Mouse (Mus musculus) megakaryocyte, embryonic 14.5 days (primary cell): Measurements from ENCODE around the gene Hsdl2. TPM values are rescaled to one million over a fixed set of nuclear protein-coding genes. Genes with fewer than 3 reads are reported as not detected.

Experiments
- H3K27me3 ChIP-seq: replicated peaks from 2 replicates; pipeline ENCODE3; 2012; ENCODE audit warnings: inconsistent platforms
- H3K36me3 ChIP-seq: replicated peaks from 2 replicates; pipeline ENCODE3; 2012; ENCODE audit warnings: low read length, inconsistent platforms, mixed read lengths
- H3K4me1 ChIP-seq: 2 replicates; pipeline ENCODE4 v1.6.1; 2012; ENCODE audit warnings: inconsistent platforms
- H3K4me3 ChIP-seq: replicated peaks from 2 replicates; pipeline ENCODE3; 2012; ENCODE audit warnings: moderate library complexity, mild to moderate bottlenecking, inconsistent platforms
- H3K9me3 ChIP-seq: 2 replicates; pipeline ENCODE4 v1.6.1; 2012; ENCODE audit warnings: inconsistent platforms
- FLI1 ChIP-seq: IDR thresholded peaks from 2 replicates; pipeline ENCODE4 v1.6.1; 2012; ENCODE audit warnings: low read length, inconsistent platforms, mixed read lengths
- GATA1 ChIP-seq: IDR thresholded peaks from 3 replicates; pipeline ENCODE4 v1.6.1; 2012; ENCODE audit warnings: mixed read lengths, low read length, inconsistent platforms, borderline replicate concordance
- polyA plus RNA-seq: library from polyadenylated mRNA; stranded (reverse); fragments of >175 nt; gene quantifications from 2 replicates; pipeline ENCODE4 v1.2.3, GENCODE M21; 2012; ENCODE audit warnings: low replicate concordance; ENCODE audit not compliant: insufficient read depth

Hsdl2 gene
- polyA plus RNA-seq, 1 experiment: 2.2 TPM

DNA sequence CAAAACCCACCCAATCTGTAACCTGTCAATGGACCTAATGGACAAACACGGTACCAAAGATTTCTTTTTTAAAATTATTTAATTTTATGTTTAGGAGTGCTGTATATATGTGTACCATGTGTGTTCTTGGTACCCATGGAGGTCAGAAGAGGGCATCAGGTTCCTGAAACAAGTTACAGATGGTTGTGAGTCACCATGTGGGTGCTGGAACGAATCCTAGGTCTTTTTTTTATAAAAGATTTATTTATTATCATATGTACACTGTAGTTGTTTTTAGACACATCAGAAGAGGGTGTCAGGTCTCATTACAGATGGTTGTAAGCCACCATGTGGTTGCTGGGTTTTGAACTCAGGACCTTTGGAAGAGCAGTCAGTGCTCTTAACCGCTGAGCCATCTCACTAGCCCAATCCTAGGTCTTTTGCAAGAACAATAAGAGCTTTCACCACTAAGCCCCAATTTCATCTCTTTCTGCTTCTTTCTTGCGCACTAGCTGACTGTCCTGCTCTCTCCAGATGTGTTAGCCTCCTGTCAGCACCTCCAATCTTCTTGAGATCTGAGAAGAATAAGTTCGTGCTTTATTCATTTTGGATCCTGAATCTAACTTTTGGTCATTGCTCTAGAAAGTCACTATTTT is 38.4 kb downstream of the Hsdl2 start:
- Histone ChIP-seq H3K27me3 (no peaks in the 10 kb centered on the region), H3K36me3 (peaks cover 8% of the 10 kb centered on the region), H3K4me3 (no peak overlapping the region), H3K4me1 (peaks cover 15% of the 10 kb centered on the region), H3K9me3 (peaks cover 6% of the 10 kb centered on the region)
- no peak for TF ChIP-seq GATA1
- no peak for TF ChIP-seq FLI1

DNA sequence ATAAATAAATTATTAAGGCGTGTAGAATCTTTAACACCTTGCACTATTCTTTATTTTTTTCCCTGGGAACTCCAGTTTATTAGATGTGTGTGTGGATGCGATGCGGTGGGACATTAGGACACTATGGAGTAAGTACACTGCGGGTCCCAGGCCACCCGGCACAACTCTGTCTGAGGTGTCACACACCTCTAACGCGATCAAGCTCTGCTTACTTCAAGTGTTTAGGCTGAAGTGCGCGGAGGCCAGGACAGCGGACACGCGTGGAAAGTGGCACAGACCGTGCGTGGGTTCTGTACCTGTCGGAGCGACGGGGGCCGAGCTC is 44.3 kb downstream of the Hsdl2 start:
- H3K27me3 ChIP-seq: no peaks in the 10 kb centered on the region
- H3K4me3 ChIP-seq: peak overlapping the region; percentile 96
- H3K4me1 ChIP-seq: peaks cover 36% of the 10 kb centered on the region
- peaks cover 5% of the 10 kb centered on the region for H3K36me3 ChIP-seq
- H3K9me3 ChIP-seq: peaks cover 6% of the 10 kb centered on the region
- TF ChIP-seq FLI1: no peak
- TF ChIP-seq GATA1: no peak

DNA sequence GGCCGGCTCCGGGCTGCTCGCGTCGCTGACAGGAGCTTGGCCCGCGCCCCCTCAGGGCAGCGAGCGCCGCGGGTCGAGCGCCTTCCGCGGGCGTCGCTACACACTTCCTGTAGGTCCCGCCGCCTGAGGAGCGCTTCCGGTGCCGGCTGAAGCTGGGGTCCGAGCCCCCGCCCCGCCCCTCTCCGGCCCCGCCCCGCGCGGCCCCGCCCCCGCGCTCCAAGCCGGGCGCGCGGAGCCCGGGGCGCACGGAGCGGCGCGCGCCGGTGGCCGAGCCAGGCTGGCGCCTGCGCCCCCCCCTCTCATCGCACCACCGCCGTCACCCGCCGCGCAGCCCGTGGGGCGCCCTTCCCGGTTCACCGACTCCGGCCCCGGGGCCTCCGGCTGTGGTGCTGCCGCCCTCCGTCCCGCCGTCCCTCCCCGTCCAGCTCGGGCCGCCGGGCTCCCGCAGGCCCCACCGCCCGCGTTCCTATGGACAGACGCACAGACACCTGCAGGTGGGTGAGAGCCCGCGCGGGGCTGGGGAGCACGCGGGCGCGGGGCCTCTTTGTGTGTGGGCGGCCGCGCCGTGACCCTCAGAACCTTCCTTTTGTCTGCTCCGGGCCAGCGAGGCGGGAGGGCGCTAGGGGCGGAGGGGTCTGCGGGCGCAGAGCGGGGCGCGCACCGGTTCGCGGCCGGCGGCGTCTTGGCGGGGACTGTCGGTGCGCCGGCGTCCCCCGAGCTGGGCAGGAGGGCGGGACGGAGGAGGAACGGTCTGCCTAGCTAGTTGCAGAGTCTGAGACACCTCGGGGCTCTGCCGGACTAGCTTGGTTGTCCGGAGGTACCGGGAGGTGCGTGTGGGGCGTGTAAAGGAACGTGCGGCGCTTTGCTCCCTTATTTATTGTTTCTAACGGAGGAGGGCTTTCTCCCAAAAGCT is 44.9 kb downstream of the Hsdl2 start, which contains the start of gene E130308A19Rik:
Gene E130308A19Rik, plus strand, starts transcription at position 214 of the 913 bp plus-strand sequence.
- H3K27me3 ChIP-seq: no peaks in the 10 kb centered on the region
- peaks cover 5% of the 10 kb centered on the region for H3K36me3 ChIP-seq
- peaks cover 33% of the 10 kb centered on the region for H3K4me1 ChIP-seq
- TF ChIP-seq GATA1: no peak
- TF ChIP-seq FLI1: no peak
- H3K9me3 ChIP-seq: peaks cover 6% of the 10 kb centered on the region
- H3K4me3 ChIP-seq: peak within 1 kb of the TSS; percentile 96

DNA sequence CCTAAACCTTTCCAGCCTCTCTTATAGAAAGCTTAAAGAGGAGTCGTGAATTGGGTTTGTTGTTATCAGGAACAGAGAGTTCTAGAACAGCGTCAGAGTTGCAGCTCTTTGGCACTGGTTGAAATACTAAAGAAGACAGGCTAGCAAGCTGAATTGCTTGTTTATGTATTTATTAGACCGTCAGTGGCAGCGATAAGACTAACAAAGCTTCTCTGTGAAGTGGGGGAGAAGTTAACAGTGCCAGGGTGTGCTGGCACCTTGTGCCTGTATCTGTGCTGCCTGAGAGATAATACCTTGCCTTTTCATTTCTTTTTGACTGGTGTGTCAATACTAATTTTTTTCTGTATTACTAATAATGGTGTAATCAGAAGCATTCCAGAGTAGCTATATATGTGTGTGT is 46.9 kb downstream of the Hsdl2 start:
- Histone ChIP-seq H3K4me3 (no peak overlapping the region), H3K4me1 (peaks cover 31% of the 10 kb centered on the region), H3K27me3 (no peaks in the 10 kb centered on the region), H3K9me3 (no peaks in the 10 kb centered on the region), H3K36me3 (no peaks in the 10 kb centered on the region)
- TF ChIP-seq FLI1 (no peak), GATA1 (no peak)

DNA sequence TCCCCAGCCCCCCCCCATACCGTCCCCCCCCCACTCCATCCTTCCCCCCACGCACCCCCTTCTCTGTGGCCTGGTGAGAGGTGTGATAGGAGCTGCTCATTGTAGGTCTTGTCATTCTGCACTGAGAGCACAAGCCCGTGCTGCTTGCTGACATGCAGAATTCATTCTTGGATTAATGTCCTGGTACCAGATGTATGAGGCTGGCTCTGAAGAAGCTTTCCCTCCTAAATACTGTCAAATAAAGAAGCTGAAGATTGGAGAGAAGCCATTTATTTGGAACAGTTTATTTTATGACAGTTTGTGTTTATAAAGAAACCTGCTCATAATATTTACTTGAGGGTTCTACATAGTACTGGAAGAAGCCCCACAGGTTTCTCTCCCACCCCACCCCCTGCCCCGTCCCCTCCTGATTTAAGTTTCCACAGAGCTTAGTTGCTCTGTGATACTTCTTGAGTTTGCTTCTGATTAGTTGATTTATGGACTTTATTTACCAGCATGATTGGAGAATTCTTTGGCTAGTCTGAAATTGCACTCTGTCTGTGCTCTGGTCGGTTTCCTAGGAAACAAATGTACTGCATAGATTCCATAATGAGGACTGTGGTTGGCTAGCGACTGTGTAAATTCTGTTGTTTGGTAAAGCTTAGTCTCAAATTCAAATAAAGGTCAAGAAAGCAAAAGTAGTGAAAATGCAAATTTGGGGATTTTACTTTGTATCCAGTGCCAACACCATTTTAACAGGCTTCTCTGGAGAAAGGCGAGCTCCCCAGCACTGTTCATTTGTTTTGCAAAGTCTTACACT is 47.9 kb downstream of the Hsdl2 start:
- H3K4me3 ChIP-seq: no peak overlapping the region
- no peaks in the 10 kb centered on the region for H3K27me3 ChIP-seq
- H3K9me3 ChIP-seq: no peaks in the 10 kb centered on the region
- no peaks in the 10 kb centered on the region for H3K36me3 ChIP-seq
- peaks cover 35% of the 10 kb centered on the region for H3K4me1 ChIP-seq
- TF ChIP-seq FLI1 (no peak), GATA1 (no peak)

DNA sequence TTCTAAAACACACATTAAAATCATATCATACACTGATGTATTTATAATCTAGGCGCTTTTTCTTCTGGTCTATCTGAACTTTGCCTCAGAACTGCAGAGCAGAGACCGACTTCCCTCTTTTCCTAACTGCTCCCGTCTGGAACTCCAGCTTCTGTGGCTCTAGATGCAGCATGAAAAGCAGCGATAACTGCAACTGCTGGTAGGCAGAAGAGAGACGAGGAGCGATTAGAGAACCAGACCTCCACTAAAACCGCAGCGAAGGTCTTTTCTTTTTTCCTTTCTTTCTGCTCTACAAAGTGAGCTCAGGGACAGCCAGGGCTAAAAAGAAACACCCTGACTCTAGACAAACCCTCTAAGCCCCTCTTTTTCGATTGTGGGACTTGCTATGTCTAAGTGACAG is 48.8 kb downstream of the Hsdl2 start:
- Histone ChIP-seq H3K4me3 (peak overlapping the region; percentile 7), H3K9me3 (no peaks in the 10 kb centered on the region), H3K27me3 (no peaks in the 10 kb centered on the region), H3K4me1 (peaks cover 35% of the 10 kb centered on the region), H3K36me3 (no peaks in the 10 kb centered on the region)
- no peak for TF ChIP-seq FLI1
- TF ChIP-seq GATA1: no peak

DNA sequence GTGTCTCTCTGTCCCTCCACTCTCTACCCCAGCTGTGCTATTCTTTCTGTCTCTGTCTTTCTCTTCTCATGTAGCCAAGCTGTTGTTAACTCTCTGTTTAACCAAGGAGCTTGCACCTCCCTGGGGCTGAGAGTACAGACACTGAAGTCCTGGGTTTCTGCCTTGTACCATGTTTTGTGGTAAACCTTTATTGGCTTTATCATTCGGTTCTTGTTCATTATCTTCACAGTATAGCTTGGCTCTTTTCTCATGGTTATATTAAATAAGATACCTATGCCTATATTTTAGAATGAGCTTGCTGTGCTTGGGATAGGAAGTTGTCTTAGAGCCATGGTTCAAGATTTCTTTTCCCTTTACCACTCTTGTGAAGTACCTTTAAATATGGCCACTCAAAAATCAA is 53.2 kb downstream of the Hsdl2 start:
- TF ChIP-seq GATA1 (no peak), FLI1 (no peak)
- Histone ChIP-seq H3K4me1 (peaks cover 46% of the 10 kb centered on the region), H3K9me3 (no peaks in the 10 kb centered on the region), H3K36me3 (no peaks in the 10 kb centered on the region), H3K4me3 (no peak overlapping the region), H3K27me3 (no peaks in the 10 kb centered on the region)

DNA sequence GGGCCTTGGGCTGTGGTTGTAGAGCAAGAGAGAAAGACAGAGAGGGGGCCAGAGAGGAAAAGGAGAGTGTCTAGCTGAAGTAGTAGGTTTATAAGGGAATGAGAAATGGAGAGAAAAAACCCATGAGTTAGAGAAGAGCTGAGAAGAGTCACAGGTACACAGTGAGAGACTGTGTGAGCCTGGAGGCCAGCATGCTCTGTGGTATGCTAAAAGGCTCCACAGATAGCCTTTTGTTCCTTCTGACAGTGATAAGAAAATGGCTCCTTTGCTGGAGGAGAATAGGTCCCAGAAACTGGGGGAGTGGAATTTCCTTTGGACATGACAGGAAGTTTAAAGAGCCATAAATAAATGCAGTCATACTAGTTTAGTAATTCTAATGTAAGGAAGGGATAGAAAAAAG is 57.8 kb downstream of the Hsdl2 start:
- TF ChIP-seq FLI1 (no peak), GATA1 (no peak)
- peaks cover 78% of the 10 kb centered on the region for H3K4me1 ChIP-seq
- H3K4me3 ChIP-seq: no peak overlapping the region
- no peaks in the 10 kb centered on the region for H3K36me3 ChIP-seq
- H3K27me3 ChIP-seq: no peaks in the 10 kb centered on the region
- no peaks in the 10 kb centered on the region for H3K9me3 ChIP-seq

DNA sequence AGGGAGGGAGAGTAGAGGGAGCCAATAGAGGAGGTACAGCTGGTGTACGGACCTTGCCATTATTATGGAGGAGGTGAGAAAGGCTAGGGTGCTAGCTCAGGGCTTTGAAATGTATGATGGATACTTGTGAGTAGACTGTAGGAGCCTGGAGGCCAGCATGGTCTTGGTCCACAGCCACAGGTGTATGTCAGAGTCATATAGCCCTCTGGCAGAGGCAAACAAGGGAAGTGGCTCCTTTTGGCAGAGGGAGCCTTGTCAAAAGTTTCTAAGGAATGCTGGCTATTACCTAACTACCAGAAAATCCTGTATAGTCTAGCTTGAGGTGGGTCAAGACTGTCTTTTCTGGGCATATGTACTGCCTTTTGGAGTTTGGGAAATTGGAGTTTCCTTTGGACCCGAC is 59.4 kb downstream of the Hsdl2 start:
- peaks cover 71% of the 10 kb centered on the region for H3K4me1 ChIP-seq
- H3K27me3 ChIP-seq: no peaks in the 10 kb centered on the region
- H3K4me3 ChIP-seq: no peak overlapping the region
- H3K9me3 ChIP-seq: no peaks in the 10 kb centered on the region
- TF ChIP-seq FLI1: no peak
- TF ChIP-seq GATA1: no peak
- no peaks in the 10 kb centered on the region for H3K36me3 ChIP-seq

DNA sequence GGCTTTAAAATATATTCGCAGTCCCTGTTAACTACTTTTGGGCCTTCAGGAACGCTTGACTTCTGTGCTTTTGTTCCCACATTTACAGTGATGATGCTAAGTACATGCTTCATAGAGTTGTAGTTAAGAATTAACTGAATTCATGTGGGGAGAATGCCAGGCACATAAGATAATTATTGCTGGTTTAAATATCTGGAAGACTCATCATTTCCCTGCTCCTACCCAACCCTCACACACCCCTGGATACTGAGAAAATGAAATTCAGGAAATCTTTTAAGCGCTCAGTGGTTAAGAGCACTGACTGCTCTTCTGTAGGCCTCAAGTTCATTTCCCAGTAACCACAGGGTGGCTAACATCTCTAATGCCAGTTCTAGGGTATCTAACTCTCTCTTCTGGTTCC is 60.7 kb downstream of the Hsdl2 start:
- Histone ChIP-seq H3K27me3 (no peaks in the 10 kb centered on the region), H3K36me3 (no peaks in the 10 kb centered on the region), H3K9me3 (no peaks in the 10 kb centered on the region), H3K4me1 (peaks cover 68% of the 10 kb centered on the region), H3K4me3 (no peak overlapping the region)
- TF ChIP-seq GATA1 (no peak), FLI1 (no peak)
